Mouse (Mus musculus) testis, adult 2 months (tissue): ENCODE measurements around the gene Glt8d2. TPM values are rescaled to one million over a fixed set of nuclear protein-coding genes. Genes with fewer than 3 reads are reported as not detected.

Experiments used
- H3K27ac ChIP-seq: fragments of 200-500 bp; 2 replicates; pipeline ENCODE4 v1.5.1; 2012; ENCODE audit warnings: low read depth, low read length; ENCODE audit not compliant: control insufficient read depth, insufficient read depth
- H3K27me3 ChIP-seq: fragments of 200-500 bp; 2 replicates; pipeline ENCODE4 v1.6.1; 2012; ENCODE audit warnings: mild to moderate bottlenecking, low read length, moderate library complexity; ENCODE audit not compliant: control insufficient read depth, insufficient read depth
- H3K36me3 ChIP-seq: fragments of 200-500 bp; 2 replicates; pipeline ENCODE4 v1.6.1; 2012; ENCODE audit warnings: mild to moderate bottlenecking, low read length; ENCODE audit not compliant: control insufficient read depth, insufficient read depth
- H3K4me1 ChIP-seq: fragments of 200-500 bp; 2 replicates; pipeline ENCODE4 v1.6.1; 2012; ENCODE audit warnings: low read length; ENCODE audit not compliant: control insufficient read depth, insufficient read depth
- H3K4me3 ChIP-seq: fragments of 200-500 bp; 2 replicates; pipeline ENCODE4 v1.5.1; 2012; ENCODE audit warnings: low read depth, mild to moderate bottlenecking, low read length, moderate library complexity, mixed read lengths; ENCODE audit not compliant: control insufficient read depth
- CTCF ChIP-seq: fragments of 200-500 bp; IDR thresholded peaks from 2 replicates; pipeline ENCODE4 v1.5.1; 2012; ENCODE audit warnings: low read depth, mild to moderate bottlenecking, inconsistent platforms, low read length, moderate library complexity; ENCODE audit not compliant: control insufficient read depth, insufficient read depth, insufficient replicate concordance
- POLR2A ChIP-seq: fragments of 200-500 bp; IDR thresholded peaks from 2 replicates; pipeline ENCODE4 v1.6.1; 2012; ENCODE audit warnings: low read depth, mild to moderate bottlenecking, inconsistent platforms, low read length, moderate library complexity; ENCODE audit not compliant: control insufficient read depth
- polyA plus RNA-seq: library from polyadenylated mRNA; depleted of rRNA; stranded (reverse); fragments of >200 nt; gene quantifications from 2 replicates; pipeline ENCODE4 v1.2.3, GENCODE M21; 2012; rRNA removed

Gene Glt8d2
- polyA plus RNA-seq: 7.2 and 10.9 TPM in 2 replicates

DNA sequence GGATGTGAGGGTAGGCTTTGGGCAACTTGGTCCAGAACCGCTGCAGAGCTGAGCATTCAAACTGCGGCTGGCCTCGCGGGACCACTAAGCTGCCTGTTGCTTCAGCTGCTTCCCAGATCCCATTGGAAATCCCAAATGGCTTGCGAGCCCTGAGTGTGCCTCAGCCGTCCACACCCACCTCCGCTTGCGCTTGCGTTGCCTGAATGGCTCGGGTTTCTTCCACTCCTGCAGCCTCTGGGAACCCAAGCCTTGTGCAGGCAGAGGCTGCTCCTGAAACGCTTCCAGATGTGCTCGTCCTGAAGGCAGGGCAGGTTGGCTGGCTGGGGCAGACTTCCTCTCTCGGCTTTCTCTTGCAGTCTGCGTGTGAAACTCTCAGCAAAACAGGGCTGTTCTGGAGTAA lies at the start of gene Glt8d2:
TSS of gene Glt8d2 (minus strand) at position 157 of the 400 bp plus-strand sequence.
- TF ChIP-seq CTCF: no peak
- no peak for TF ChIP-seq POLR2A
- no peaks in the 10 kb centered on the region for H3K4me1 ChIP-seq
- H3K27me3 ChIP-seq: no peaks in the 10 kb centered on the region
- no peak within 1 kb of the TSS for H3K27ac ChIP-seq
- no peak within 1 kb of the TSS for H3K4me3 ChIP-seq
- no peaks in the 10 kb centered on the region for H3K36me3 ChIP-seq

DNA sequence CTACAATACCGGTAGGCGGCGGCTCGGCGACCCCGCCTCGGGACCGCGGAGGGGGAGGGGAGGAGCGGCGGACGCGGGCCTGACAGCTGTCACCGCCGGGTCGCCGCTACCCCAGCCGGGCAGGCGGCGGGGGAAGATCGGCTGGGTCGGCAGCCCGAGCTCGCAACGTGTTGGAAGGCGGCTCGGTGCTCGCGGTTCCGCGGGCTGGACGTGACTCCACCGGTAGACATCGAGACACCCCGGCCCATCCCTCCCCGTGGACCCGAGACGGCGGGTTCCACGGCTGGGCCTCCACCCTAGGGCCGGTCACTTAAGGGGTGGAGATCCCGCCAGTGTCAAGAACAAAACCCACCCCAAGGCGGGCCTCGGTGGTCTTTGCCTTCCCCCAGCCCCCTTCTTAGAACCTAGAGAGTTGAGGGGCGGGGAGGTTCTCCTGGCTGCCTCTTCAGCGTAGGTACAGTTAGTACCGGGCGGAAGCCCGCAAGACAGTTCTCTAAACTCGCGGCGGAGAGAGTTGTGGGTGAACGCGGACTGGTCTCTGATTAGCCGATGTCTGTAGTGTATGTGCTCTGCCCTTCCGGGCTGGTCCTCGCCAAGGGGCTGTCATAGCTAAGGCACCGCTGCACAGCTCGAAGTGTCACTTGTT lies 9.0 kb upstream of the Glt8d2 start:
- TF ChIP-seq CTCF (no peak), POLR2A (peak; percentile 16; the same call in 1 of the 2 replicates)
- Histone ChIP-seq H3K4me1 (peaks cover 5% of the 10 kb centered on the region), H3K36me3 (no peaks in the 10 kb centered on the region; the same call in 1 of the 2 replicates), H3K27ac (peak overlapping the region; percentile 91), H3K4me3 (peak overlapping the region; percentile 90), H3K27me3 (no peaks in the 10 kb centered on the region)

DNA sequence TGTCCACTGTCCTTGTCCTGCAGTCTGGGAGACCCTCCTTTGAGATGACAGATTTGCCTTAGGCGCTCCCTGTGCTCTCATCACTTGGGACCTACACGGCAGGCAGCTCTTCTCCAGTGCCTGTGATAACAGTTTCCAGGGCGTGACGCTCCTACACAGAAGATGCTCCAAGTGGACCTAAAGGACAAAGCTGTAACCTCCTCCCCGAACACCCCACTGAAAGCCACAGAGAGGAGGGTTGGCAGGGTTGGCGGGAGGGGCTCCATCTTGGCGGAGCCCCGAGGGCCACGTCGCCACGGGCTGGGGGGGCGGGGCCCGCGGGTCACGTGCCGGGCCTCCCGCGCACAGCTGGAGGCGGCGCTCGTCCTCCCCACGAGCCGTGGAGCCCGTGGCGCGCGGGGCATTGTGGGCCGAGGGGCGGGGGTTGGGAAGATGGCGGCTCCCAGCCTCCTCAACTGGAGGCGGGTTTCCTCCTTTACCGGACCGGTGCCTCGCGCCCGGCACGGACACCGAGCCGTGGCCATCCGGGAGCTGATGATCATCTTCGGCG lies 8.3 kb upstream of the Glt8d2 start:
- Histone ChIP-seq H3K4me3 (peak overlapping the region; percentile 90), H3K27me3 (no peaks in the 10 kb centered on the region), H3K36me3 (no peaks in the 10 kb centered on the region; the same call in 1 of the 2 replicates), H3K4me1 (peaks cover 5% of the 10 kb centered on the region), H3K27ac (peak overlapping the region; percentile 91)
- peak; percentile 81 for TF ChIP-seq POLR2A
- TF ChIP-seq CTCF: no peak

DNA sequence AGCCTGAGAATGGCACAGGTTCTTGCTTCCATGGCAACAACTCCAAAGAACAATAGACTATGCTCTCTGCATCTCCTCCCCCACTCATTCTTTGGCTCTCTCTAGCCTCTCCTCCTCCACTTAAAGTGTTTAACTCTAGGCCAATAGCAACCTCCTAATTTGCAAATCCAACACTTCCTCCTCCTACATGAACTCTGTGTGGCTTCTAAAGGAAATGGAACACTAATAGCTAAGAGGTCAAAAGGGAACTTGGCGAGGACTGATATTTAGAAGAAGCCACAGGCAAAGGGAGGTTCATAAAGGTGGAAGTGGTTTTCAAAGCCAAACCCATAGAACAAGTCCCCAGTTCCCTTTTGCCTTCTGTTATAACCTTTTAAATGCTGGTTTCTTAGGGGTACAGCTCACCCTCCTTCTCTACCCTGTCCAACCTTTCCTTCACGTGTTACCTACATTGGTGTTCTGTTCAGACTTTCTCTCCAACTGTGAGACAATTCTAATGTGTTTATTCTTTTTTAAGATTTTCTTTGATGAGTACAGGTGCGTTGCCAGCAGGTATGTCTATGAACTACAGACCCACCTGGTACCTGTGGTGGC lies 7.0 kb upstream of the Glt8d2 start:
- 0 out of 2 replicates have a peak, but pooled peaks have one; percentile 6 for TF ChIP-seq POLR2A
- TF ChIP-seq CTCF: no peak
- no peaks in the 10 kb centered on the region; the same call in 1 of the 2 replicates for H3K36me3 ChIP-seq
- no peaks in the 10 kb centered on the region for H3K27me3 ChIP-seq
- no peak overlapping the region for H3K27ac ChIP-seq
- H3K4me1 ChIP-seq: peaks cover 5% of the 10 kb centered on the region
- peak overlapping the region; percentile 41; the same call in 1 of the 2 replicates for H3K4me3 ChIP-seq

DNA sequence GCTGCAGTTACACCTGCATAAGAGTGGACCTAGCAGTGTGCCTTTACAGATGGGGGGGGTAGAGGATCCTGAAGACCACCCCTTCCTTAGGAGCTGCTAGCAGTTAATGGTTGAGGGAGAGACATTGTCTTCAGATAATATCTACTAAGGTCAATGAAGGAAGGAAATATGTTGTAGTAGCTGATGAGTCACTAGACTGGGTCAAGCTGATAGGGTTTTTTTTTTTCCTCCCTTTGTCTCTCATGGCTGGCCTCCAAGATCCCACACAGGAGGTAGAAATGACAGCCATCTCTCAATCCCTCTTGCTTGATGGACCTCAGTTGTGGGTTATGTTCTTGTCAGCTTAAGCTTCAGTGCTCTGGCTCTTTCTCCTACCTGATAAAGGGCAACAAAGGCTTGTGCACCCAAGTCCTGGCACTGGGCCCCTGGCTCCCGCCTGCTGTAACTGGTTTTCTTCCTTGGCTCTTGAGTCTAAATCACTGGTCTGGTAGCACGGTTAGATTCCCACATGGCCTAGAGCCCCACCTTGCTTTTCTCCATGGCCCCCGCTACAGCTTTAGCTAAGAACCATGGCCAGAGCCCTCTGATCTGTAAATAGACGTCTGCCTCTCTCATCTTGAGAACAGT lies 6.1 kb upstream of the Glt8d2 start:
- Histone ChIP-seq H3K36me3 (no peaks in the 10 kb centered on the region), H3K4me3 (peak overlapping the region; percentile 60), H3K27me3 (no peaks in the 10 kb centered on the region), H3K4me1 (peaks cover 5% of the 10 kb centered on the region), H3K27ac (no peak overlapping the region; the same call in 1 of the 2 replicates)
- TF ChIP-seq CTCF (no peak), POLR2A (no peak)

DNA sequence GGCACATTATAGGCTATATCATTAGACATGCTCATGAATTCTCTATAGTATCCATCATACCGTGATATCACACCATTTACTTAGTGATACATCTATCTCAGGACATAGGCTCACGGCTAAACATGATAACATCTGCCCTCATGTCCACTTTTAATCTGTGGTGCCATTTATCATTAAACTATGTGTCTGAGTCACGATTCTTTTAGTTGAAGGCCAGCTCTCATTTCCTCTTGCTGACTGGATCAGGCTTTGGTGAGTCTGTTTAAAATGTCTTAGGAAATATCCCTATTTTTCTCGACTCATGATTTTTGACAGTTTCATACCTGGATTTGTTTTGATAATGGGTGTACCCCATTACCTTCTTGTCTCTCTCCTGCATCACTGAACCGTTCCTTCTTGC lies 5.5 kb upstream of the Glt8d2 start, which contains the start of gene Hcfc2:
TSS of gene Hcfc2 (plus strand) at position 205 of the 400 bp plus-strand sequence.
- TF ChIP-seq POLR2A (no peak), CTCF (no peak)
- H3K27me3 ChIP-seq: no peaks in the 10 kb centered on the region
- peak within 1 kb of the TSS; percentile 60 for H3K4me3 ChIP-seq
- H3K4me1 ChIP-seq: peaks cover 5% of the 10 kb centered on the region
- H3K27ac ChIP-seq: no peak within 1 kb of the TSS; the same call in 1 of the 2 replicates
- no peaks in the 10 kb centered on the region for H3K36me3 ChIP-seq

DNA sequence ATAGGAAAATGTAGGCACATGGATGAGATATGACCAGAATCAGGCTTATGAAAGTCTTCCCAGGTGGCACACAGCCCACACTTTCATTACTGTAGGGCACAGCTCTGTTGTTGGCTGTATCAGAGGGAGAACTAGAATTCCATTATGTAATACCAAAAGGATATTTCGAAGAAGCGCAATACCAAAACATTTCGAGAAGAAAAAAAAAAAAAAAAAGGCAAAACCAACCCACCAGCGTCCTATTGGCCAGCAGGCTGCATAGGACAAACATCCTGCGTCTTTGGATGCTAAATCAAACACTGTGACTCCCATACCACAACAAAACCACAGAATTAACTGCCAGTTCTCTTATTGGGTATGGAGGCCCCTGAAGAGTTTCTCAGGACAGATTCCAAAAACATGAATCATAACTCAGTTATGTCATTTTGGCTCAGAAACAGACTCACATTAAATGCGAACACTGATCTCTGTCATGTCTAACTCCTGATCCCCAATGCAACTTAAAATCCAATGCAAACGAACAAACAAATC lies 704 bp downstream of the Glt8d2 start:
- Histone ChIP-seq H3K4me3 (no peak overlapping the region), H3K27me3 (no peaks in the 10 kb centered on the region), H3K27ac (no peak overlapping the region), H3K36me3 (no peaks in the 10 kb centered on the region), H3K4me1 (no peaks in the 10 kb centered on the region)
- TF ChIP-seq CTCF (no peak), POLR2A (no peak)
